In the genomic region with DNA sequence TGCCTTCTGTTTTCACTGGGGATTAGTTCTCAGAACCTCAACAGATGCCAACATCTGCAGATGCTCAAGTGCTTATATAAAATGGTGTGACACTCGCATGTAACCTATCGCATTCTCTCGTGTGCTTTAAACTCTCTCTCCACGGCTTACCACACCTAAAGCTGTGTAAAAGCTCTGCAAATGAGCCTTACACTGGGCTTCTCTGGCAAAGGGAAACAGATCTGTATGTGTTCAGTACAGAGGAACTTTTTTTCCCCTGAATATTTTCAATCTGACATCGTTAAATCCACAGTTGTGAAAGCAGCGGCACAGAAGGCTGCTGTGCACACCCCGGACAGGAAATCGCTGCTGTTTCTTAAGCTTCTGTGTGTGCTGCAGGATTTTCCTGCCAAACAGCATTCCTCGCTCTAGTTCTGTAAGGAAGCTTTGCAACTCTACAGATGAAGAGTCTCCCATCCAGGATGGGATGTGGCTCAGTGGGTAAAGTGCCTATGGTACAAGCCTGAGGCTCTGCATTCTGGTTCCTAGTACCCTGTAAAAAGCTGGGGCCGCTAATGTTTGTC, we compare ENCODE assay signal across 8 mouse cellular contexts.
DNase-seq lines count a peak whose midpoint lies in the region; ATAC-seq lines count a peak whose summit lies in the region.

No protein-coding gene starts in this region.

- peaks cover 19% of the 10 kb centered on the region for H3K4me1 ChIP-seq in forebrain, embryonic 11.5 days (replicated peaks; ENCODE audit: control insufficient read depth, insufficient read depth, low read length)
- H3K4me1 ChIP-seq in forebrain, embryonic 12.5 days: peaks cover 56% of the 10 kb centered on the region
- H3K4me1 ChIP-seq in limb, embryonic 10.5 days: peaks cover 73% of the 10 kb centered on the region

- 0 out of 2 replicates have a peak overlapping the region, but pooled peaks have one; percentile 8 for H3K9ac ChIP-seq in forebrain, embryonic 11.5 days (ENCODE audit: low read length)
- no peak overlapping the region for H3K9ac ChIP-seq in forebrain, embryonic 12.5 days

- no peaks in the 10 kb centered on the region for H3K9me3 ChIP-seq in forebrain, embryonic 11.5 days (ENCODE audit: control insufficient read depth, low read length)
- H3K9me3 ChIP-seq in forebrain, embryonic 12.5 days: no peaks in the 10 kb centered on the region
- H3K9me3 ChIP-seq in limb, embryonic 10.5 days (replicated peaks): no peaks in the 10 kb centered on the region

- 0 out of 2 replicates have a peak overlapping the region, but pooled peaks have one; percentile 32 for H3K27ac ChIP-seq in forebrain, embryonic 11.5 days (ENCODE audit: low read depth, low read length)
- no peak overlapping the region for H3K27ac ChIP-seq in forebrain, embryonic 12.5 days
- H3K27ac ChIP-seq in limb, embryonic 10.5 days: peak overlapping the region; percentile 75

- intact Hi-C loops in gastrocnemius, postnatal 36 days (cut with DNase I): no loop called here

- 59% methylated on average over 10 of the region's 10 CpGs for WGBS in forebrain, embryonic 11.5 days
- WGBS in forebrain, embryonic 12.5 days: 54% methylated on average over 10 of the region's 10 CpGs
- WGBS in limb, embryonic 10.5 days: 55% methylated on average over 10 of the region's 10 CpGs

- H3K4me2 ChIP-seq in forebrain, embryonic 11.5 days (ENCODE audit: low read depth, low read length, severe bottlenecking): no peak overlapping the region
- H3K4me2 ChIP-seq in forebrain, embryonic 12.5 days: no peak overlapping the region

- H3K36me3 ChIP-seq in forebrain, embryonic 11.5 days (ENCODE audit: control insufficient read depth, insufficient read depth, low read length): no peaks in the 10 kb centered on the region
- H3K36me3 ChIP-seq in forebrain, embryonic 12.5 days (replicated peaks): no peaks in the 10 kb centered on the region
- no peaks in the 10 kb centered on the region for H3K36me3 ChIP-seq in limb, embryonic 10.5 days

- H3K27me3 ChIP-seq in forebrain, embryonic 11.5 days (ENCODE audit: control insufficient read depth, insufficient read depth, low read length): no peaks in the 10 kb centered on the region
- H3K27me3 ChIP-seq in forebrain, embryonic 12.5 days: no peaks in the 10 kb centered on the region
- no peaks in the 10 kb centered on the region for H3K27me3 ChIP-seq in limb, embryonic 10.5 days (ENCODE audit: low read depth, poor library complexity, severe bottlenecking)

- no peak overlapping the region for H3K4me3 ChIP-seq in forebrain, embryonic 11.5 days (ENCODE audit: low read depth, low read length)
- no peak overlapping the region for H3K4me3 ChIP-seq in forebrain, embryonic 12.5 days (replicated peaks)
- no peak overlapping the region for H3K4me3 ChIP-seq in limb, embryonic 10.5 days

- no peak for DNase-seq in forebrain, embryonic 11.5 days (ENCODE audit: low spot score)
- DNase-seq in urinary bladder, postnatal 14 days (ENCODE audit: low spot score): peak; percentile 72
- no peak for DNase-seq in urinary bladder, postnatal 4 days (ENCODE audit: low spot score in 2 of 2)
- no peak for DNase-seq in limb, embryonic 10.5 days (ENCODE audit: low spot score)
- DNase-seq in yolk sac, embryonic 10.5 days (ENCODE audit: low spot score): peak; percentile 32
- DNase-seq in cerebellum, adult 11-12 months: no peak
- DNase-seq in gastrocnemius, postnatal 36 days: no peak

- no peak for ATAC-seq in forebrain, embryonic 11.5 days (replicated peaks; ENCODE audit: low FRiP score)
- ATAC-seq in forebrain, embryonic 12.5 days (ENCODE audit: low FRiP score): no peak

Comparison
In these comparisons a context has a peak if more than half of its experiments do, and no peak if none do; other contexts are left out.
1. DNase-seq: peak in urinary bladder, postnatal 14 days (single experiment) and yolk sac, embryonic 10.5 days (single experiment); none in forebrain, embryonic 11.5 days (single experiment), urinary bladder, postnatal 4 days (0 of 2), limb, embryonic 10.5 days (single experiment), cerebellum, adult 11-12 months (single experiment) and gastrocnemius, postnatal 36 days (0 of 2).